Mouse (Mus musculus) skeletal muscle tissue, postnatal 0 days (tissue): ENCODE results near the gene Tmem147. TPM values are rescaled to one million over a fixed set of nuclear protein-coding genes. Genes with fewer than 3 reads are reported as not detected.

Experiments
- polyA plus RNA-seq: library from polyadenylated mRNA; unstranded; fragments of >200 nt; fragmentation: Nextera tagmentation; extraction: Ambion mirVana; gene quantifications from 2 replicates; pipeline ENCODE4 v1.2.1, GENCODE M21; 2015

Gene Tmem147
- polyA plus RNA-seq, result 227 and 250 TPM in 2 replicates

DNA sequence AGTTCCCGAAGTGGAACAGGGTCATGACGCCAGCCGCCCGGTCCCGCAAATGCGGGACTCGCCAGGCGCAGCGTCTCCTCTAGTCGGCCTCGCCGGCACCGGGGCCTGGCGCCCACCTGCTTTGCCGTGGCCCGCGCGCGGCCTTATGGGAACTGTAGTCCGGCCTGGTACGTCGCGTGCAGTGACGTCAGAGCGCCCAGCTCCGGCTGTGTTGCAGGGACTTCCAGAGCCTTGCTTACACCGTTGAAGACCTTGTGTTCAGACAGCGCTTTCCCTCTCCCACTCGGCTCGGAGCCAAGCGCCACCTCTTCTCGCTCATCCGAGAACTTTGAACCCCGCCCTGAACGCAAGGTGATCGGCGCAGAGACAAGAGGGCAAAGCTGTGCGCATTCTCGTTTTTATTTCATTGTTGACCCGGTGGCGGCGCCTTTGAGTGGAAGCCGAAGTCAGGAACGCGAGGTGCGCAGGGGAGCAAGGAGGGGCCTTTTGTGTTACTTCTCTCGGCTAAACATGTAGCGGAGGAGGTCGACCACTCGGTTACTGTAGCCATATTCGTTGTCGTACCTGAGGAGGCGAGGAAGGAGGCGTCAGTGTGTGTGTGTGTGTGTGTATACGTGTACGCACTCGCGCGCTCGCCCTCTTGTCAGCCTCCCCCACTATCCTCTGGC is at the start of gene Tmem147:
Gene Tmem147, minus strand, starts transcription at position 145 of the 668 bp plus-strand sequence.

DNA sequence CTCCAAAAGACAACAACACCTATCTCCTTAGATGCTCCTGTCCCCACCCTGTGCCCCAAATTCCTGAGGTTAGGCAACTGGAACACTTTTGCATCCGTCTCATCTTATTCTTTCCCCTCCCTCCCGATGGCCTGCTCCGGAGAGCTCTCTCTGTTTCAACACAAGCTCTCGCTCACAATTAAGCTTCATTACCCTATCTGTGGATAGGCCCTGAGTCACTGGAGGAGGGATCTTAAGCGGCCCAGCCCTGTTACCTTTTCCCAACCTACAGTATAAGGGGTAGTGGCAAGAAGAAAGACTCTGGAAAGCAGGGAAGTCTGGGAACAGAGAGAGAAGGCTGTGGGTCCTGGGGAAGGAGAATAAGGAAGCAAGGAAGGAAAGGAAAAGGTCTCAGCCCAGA is 34.1 kb upstream of the Tmem147 start, which contains the start of gene Dmkn:
Gene Dmkn, plus strand, starts transcription at position 301 of the 400 bp plus-strand sequence.

DNA sequence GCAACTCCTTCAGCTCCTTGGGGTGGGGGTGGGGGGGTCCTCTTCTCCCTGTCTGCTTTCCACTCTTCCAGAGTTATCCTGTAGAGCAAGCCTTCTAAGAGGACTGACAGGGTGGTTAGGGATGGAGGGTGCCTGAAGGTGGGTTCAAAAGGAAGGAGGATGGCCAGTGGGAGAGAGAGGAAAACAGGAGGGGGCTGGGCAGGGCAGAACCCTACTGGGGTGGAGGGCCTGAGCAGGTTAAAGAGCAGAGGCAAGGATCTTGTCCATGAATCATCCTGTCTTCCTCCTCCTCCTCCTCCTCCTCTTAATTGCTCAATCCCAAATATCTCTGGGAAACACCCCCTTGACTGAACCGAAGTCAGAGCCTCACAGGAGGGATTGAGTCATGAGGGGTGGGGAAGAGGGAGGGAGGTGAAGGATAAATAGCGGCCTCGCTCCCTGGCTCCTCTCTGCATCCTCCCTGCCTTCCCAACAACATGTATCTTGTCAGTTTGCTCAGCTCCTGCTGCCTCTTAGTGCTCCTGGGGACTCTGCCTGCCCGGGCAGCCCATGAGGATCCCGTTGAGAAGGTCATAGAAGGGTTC is 21.8 kb upstream of the Tmem147 start, which contains the start of gene Sbsn:
Gene Sbsn, plus strand, starts transcription at position 386 of the 584 bp plus-strand sequence.

DNA sequence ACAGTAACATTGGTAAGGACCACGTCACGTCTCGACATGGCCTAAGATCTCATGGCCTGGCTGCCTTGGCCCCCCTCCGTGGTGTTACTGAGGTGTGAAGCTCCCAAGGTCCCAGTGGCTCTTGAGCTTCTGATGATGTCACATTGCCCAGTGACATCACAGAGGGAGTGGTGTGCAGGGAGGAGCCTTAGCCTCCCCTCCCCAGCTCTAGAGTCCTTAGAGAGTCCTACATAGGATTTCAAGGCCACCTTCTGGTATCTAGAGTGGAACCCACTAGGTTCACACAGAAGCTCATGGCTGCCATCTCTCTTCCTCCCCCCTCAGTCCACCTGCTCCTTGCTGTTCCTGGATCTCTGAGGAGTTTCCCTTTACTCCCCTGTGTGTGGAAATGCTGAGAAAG is 14.3 kb upstream of the Tmem147 start, which contains the start of gene Gapdhs:
Gene Gapdhs, minus strand, starts transcription at position 65 of the 400 bp plus-strand sequence.

DNA sequence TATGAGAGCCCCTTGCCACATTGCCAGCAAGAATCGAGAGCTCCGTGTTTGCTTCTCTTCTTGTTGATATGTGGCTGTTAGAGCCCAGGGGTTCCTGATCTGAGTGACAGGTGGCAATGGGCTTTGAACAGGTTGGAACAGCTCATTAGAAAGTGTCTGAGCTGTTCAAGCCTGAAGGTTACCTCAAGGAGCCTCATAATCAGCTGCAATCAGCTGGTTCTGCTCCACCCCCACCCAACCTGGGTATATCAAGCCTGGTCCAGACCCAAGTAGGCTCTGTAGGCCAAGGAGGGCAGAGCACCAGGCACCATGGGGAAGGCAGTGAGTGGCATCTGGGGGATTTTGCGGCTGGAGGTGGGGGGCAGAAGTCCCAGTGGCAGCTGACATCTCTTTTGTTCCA is 17.4 kb downstream of the Tmem147 start, which contains the start of gene Atp4a:
Gene Atp4a, plus strand, starts transcription at position 268 of the 400 bp plus-strand sequence.

DNA sequence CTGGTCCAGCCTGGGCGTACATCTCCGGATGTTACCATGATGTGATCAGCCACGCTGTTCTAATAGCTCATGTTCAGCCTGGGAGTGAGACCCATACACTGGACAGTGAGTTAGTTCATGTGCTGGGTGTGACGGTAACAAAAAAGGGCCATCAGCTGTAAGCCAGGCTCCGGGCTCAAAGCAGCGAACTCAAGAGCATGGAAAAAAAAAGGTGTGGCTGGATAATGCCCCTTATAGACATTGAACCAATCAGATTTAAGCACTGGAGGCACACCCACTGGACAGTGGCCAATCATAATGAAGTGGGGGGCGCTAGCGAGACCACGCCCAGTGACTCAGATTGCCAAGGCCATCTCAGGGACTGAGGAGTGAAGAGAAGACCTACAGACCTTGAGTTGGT is 30.8 kb downstream of the Tmem147 start, which contains the start of gene 2200002J24Rik:
Gene 2200002J24Rik, plus strand, starts transcription at position 338 of the 400 bp plus-strand sequence.

Other genes with a start within 250 kb of the Tmem147 start
- 0.07 TPM in 1 of 2 replicates, not detected in the other for gene Prodh2, start 235.9 kb downstream of the Tmem147 start, polyA plus RNA-seq
- 1.6 and 1.7 TPM in 2 replicates for gene Arhgap33, start 194.5 kb downstream of the Tmem147 start, polyA plus RNA-seq
- 249 and 337 TPM in 2 replicates for gene Hspb6, start 177.4 kb downstream of the Tmem147 start, polyA plus RNA-seq
- 3.3 TPM in 2 replicates for gene Proser3, start 177.2 kb downstream of the Tmem147 start, polyA plus RNA-seq
- 27.5 and 27.9 TPM in 2 replicates for gene Lin37, start 169.7 kb downstream of the Tmem147 start, polyA plus RNA-seq
- 84.5 and 85.4 TPM in 2 replicates for gene U2af1l4, start 166.2 kb downstream of the Tmem147 start, polyA plus RNA-seq
- gene Gm49396, start 166.2 kb downstream of the Tmem147 start, polyA plus RNA-seq, result 3.2 and 3.3 TPM in 2 replicates
- 120 and 135 TPM in 2 replicates for gene Psenen, start 165.9 kb downstream of the Tmem147 start, polyA plus RNA-seq
- 0.66 and 1.7 TPM in 2 replicates for gene Igflr1, start 164.1 kb downstream of the Tmem147 start, polyA plus RNA-seq
- 3.0 and 3.9 TPM in 2 replicates for gene Kmt2b, start 140.8 kb downstream of the Tmem147 start, polyA plus RNA-seq
- 0.10 and 0.15 TPM in 2 replicates for gene Zbtb32, start 130.6 kb downstream of the Tmem147 start, polyA plus RNA-seq
- 0.39 and 0.53 TPM in 2 replicates for gene Upk1a, start 116.7 kb downstream of the Tmem147 start, polyA plus RNA-seq
- gene Cox6b1, start 103.4 kb downstream of the Tmem147 start, polyA plus RNA-seq, result 1,910 and 2,111 TPM in 2 replicates
- gene Etv2, start 93.7 kb downstream of the Tmem147 start, polyA plus RNA-seq, result not detected in 2 replicates
- 65.4 and 67.4 TPM in 2 replicates for gene Rbm42, start 79.2 kb downstream of the Tmem147 start, polyA plus RNA-seq
- 7.5 and 9.5 TPM in 2 replicates for gene Haus5, start 64.5 kb downstream of the Tmem147 start, polyA plus RNA-seq
- not detected in 2 replicates for gene Pmis2, start 57.9 kb downstream of the Tmem147 start, polyA plus RNA-seq
- 0.33 TPM in 1 of 2 replicates, not detected in the other for gene 2200002J24Rik, start 30.6 kb downstream of the Tmem147 start, polyA plus RNA-seq
- gene Atp4a, start 17.3 kb downstream of the Tmem147 start, polyA plus RNA-seq, result 0.15 and 0.22 TPM in 2 replicates
- 0.21 TPM in 1 of 2 replicates, not detected in the other for gene Gapdhs, start 14.1 kb upstream of the Tmem147 start, polyA plus RNA-seq
- 0.45 and 25.6 TPM in 2 replicates for gene Sbsn, start 21.9 kb upstream of the Tmem147 start, polyA plus RNA-seq
- 0.51 and 65.3 TPM in 2 replicates for gene Dmkn, start 34.2 kb upstream of the Tmem147 start, polyA plus RNA-seq
- gene Krtdap, start 58.4 kb upstream of the Tmem147 start, polyA plus RNA-seq, result 8.3 and 219 TPM in 2 replicates
- gene Ffar2, start 94.2 kb upstream of the Tmem147 start, polyA plus RNA-seq, result 1.0 and 6.6 TPM in 2 replicates
- not detected in 2 replicates for gene Ffar3, start 126.6 kb upstream of the Tmem147 start, polyA plus RNA-seq
- gene Ffar1, start 132.0 kb upstream of the Tmem147 start, polyA plus RNA-seq, result not detected in 2 replicates
- 0.24 and 0.33 TPM in 2 replicates for gene Cd22, start 150.8 kb upstream of the Tmem147 start, polyA plus RNA-seq
- gene Mag, start 185.3 kb upstream of the Tmem147 start, polyA plus RNA-seq, result 2.2 and 2.4 TPM in 2 replicates
- not detected in 2 replicates for gene Hamp2, start 195.1 kb upstream of the Tmem147 start, polyA plus RNA-seq
- gene Hamp, start 214.5 kb upstream of the Tmem147 start, polyA plus RNA-seq, result not detected in 2 replicates
- gene Usf2, start 227.3 kb upstream of the Tmem147 start, polyA plus RNA-seq, result 13.5 and 15.2 TPM in 2 replicates
- gene Lsr, start 243.9 kb upstream of the Tmem147 start, polyA plus RNA-seq, result 0.73 and 1.8 TPM in 2 replicates
- gene Fam187b, start 244.2 kb upstream of the Tmem147 start, polyA plus RNA-seq, result 0.22 TPM in 1 of 2 replicates, not detected in the other